Mouse (Mus musculus): ENCODE measurements around the gene Rab11fip4. TPM values are rescaled to one million over a fixed set of nuclear protein-coding genes. Genes with fewer than 3 reads are reported as not detected.

Rab11fip4 gene
- total and polyA plus RNA-seq, 2 experiments from 2014 or later: 21.7 to 80.9 TPM

GRCm38 (mm10) chr11:79670411-79670945 lies 79.5 kb downstream of the Rab11fip4 start:
- H3K4me3 ChIP-seq (ENCODE audit: low read depth, low read length): no peak overlapping the region
- WGBS: 64% methylated on average over 7 of the region's 7 CpGs
- no peaks in the 10 kb centered on the region for H3K27me3 ChIP-seq (ENCODE audit: insufficient read depth, low read length)
- ATAC-seq (no peak), DNase-seq (no peak)
- no peak overlapping the region for H3K27ac ChIP-seq (ENCODE audit: low read depth, low read length)
- no peak for TF ChIP-seq CTCF (IDR thresholded peaks at IDR 0.05; ENCODE audit: low read depth)
- H3K9ac ChIP-seq: no peak overlapping the region
- no peaks in the 10 kb centered on the region for H3K9me3 ChIP-seq (ENCODE audit: low read length)
- no peaks in the 10 kb centered on the region for H3K36me3 ChIP-seq (ENCODE audit: insufficient read depth)
- no peak overlapping the region for H3K4me2 ChIP-seq (ENCODE audit: low read depth)
- H3K4me1 ChIP-seq (ENCODE audit: insufficient read depth): peaks cover 4% of the 10 kb centered on the region; the same call in 1 of the 2 replicates

- Histone ChIP-seq H3K9me3 (ENCODE audit: low read length) (no peaks in the 10 kb centered on the region), H3K9ac (no peak overlapping the region), H3K27ac (ENCODE audit: low read depth, low read length) (no peak overlapping the region), H3K4me3 (ENCODE audit: low read depth, low read length) (no peak overlapping the region), H3K4me2 (ENCODE audit: low read depth) (no peak overlapping the region), H3K4me1 (ENCODE audit: insufficient read depth) (peaks cover 4% of the 10 kb centered on the region; the same call in 1 of the 2 replicates), H3K27me3 (ENCODE audit: insufficient read depth, low read length) (no peaks in the 10 kb centered on the region), H3K36me3 (ENCODE audit: insufficient read depth) (no peaks in the 10 kb centered on the region)
- peak; percentile 58 for TF ChIP-seq CTCF (IDR thresholded peaks at IDR 0.05; ENCODE audit: low read depth)
- WGBS: 62% methylated on average over 6 of the region's 6 CpGs
- no peak for DNase-seq
- ATAC-seq: no peak
Observed at GRCm38 (mm10) chr11:79671668-79672281, 80.8 kb downstream of the Rab11fip4 start.

- H3K4me1 ChIP-seq (ENCODE audit: insufficient read depth): peaks cover 4% of the 10 kb centered on the region; the same call in 1 of the 2 replicates
- 69% methylated on average over 5 of the region's 5 CpGs for WGBS
- no peak overlapping the region for H3K9ac ChIP-seq
- DNase-seq (no peak), ATAC-seq (no peak)
- H3K4me2 ChIP-seq (ENCODE audit: low read depth): no peak overlapping the region
- H3K36me3 ChIP-seq (ENCODE audit: insufficient read depth): no peaks in the 10 kb centered on the region
- no peaks in the 10 kb centered on the region for H3K27me3 ChIP-seq (ENCODE audit: insufficient read depth, low read length)
- no peaks in the 10 kb centered on the region for H3K9me3 ChIP-seq (ENCODE audit: low read length)
- no peak for TF ChIP-seq CTCF (IDR thresholded peaks at IDR 0.05; ENCODE audit: low read depth)
- no peak overlapping the region for H3K4me3 ChIP-seq (ENCODE audit: low read depth, low read length)
- H3K27ac ChIP-seq (ENCODE audit: low read depth, low read length): no peak overlapping the region
Observed at GRCm38 (mm10) chr11:79673072-79673471, 82.1 kb downstream of the Rab11fip4 start.

GRCm38 (mm10) chr11:79673717-79674116 lies 82.7 kb downstream of the Rab11fip4 start:
- no peaks in the 10 kb centered on the region for H3K9me3 ChIP-seq (ENCODE audit: low read length)
- no peaks in the 10 kb centered on the region for H3K27me3 ChIP-seq (ENCODE audit: insufficient read depth, low read length)
- H3K4me1 ChIP-seq (ENCODE audit: insufficient read depth): peaks cover 4% of the 10 kb centered on the region; the same call in 1 of the 2 replicates
- no peak overlapping the region for H3K4me2 ChIP-seq (ENCODE audit: low read depth)
- no peak overlapping the region for H3K4me3 ChIP-seq (ENCODE audit: low read depth, low read length)
- TF ChIP-seq CTCF (IDR thresholded peaks at IDR 0.05; ENCODE audit: low read depth): no peak
- no peaks in the 10 kb centered on the region for H3K36me3 ChIP-seq (ENCODE audit: insufficient read depth)
- ATAC-seq (no peak), DNase-seq (no peak)
- H3K27ac ChIP-seq (ENCODE audit: low read depth, low read length): no peak overlapping the region
- no peak overlapping the region for H3K9ac ChIP-seq
- 67% methylated on average over 8 of the region's 8 CpGs for WGBS

- no peak overlapping the region for H3K4me3 ChIP-seq (ENCODE audit: low read depth, low read length)
- H3K9ac ChIP-seq: no peak overlapping the region
- ATAC-seq: no peak
- DNase-seq: no peak
- peaks cover 4% of the 10 kb centered on the region; the same call in 1 of the 2 replicates for H3K4me1 ChIP-seq (ENCODE audit: insufficient read depth)
- no peak overlapping the region for H3K27ac ChIP-seq (ENCODE audit: low read depth, low read length)
- TF ChIP-seq CTCF (IDR thresholded peaks at IDR 0.05; ENCODE audit: low read depth): no peak
- no peaks in the 10 kb centered on the region for H3K9me3 ChIP-seq (ENCODE audit: low read length)
- 78% methylated on average over 3 of the region's 3 CpGs for WGBS
- H3K36me3 ChIP-seq (ENCODE audit: insufficient read depth): no peaks in the 10 kb centered on the region
- H3K27me3 ChIP-seq (ENCODE audit: insufficient read depth, low read length): no peaks in the 10 kb centered on the region
- H3K4me2 ChIP-seq (ENCODE audit: low read depth): no peak overlapping the region
Observed at GRCm38 (mm10) chr11:79674231-79674630, 83.2 kb downstream of the Rab11fip4 start.

- no peak overlapping the region for H3K4me2 ChIP-seq (ENCODE audit: low read depth)
- H3K27me3 ChIP-seq (ENCODE audit: insufficient read depth, low read length): no peaks in the 10 kb centered on the region
- no peaks in the 10 kb centered on the region for H3K36me3 ChIP-seq (ENCODE audit: insufficient read depth)
- no peak overlapping the region for H3K9ac ChIP-seq
- H3K9me3 ChIP-seq (ENCODE audit: low read length): no peaks in the 10 kb centered on the region
- TF ChIP-seq CTCF (IDR thresholded peaks at IDR 0.05; ENCODE audit: low read depth): no peak
- 73% methylated on average over 7 of the region's 7 CpGs for WGBS
- DNase-seq: no peak
- H3K4me1 ChIP-seq (ENCODE audit: insufficient read depth): peaks cover 4% of the 10 kb centered on the region; the same call in 1 of the 2 replicates
- H3K27ac ChIP-seq (ENCODE audit: low read depth, low read length): no peak overlapping the region
- ATAC-seq: 0 out of 2 replicates have a peak, but pooled peaks have one; percentile 2
- no peak overlapping the region for H3K4me3 ChIP-seq (ENCODE audit: low read depth, low read length)
Observed at GRCm38 (mm10) chr11:79674632-79675031, 83.6 kb downstream of the Rab11fip4 start.

GRCm38 (mm10) chr11:79675285-79675684 lies 84.3 kb downstream of the Rab11fip4 start:
- no peak overlapping the region for H3K27ac ChIP-seq (ENCODE audit: low read depth, low read length)
- H3K9ac ChIP-seq: no peak overlapping the region
- DNase-seq (no peak), ATAC-seq (no peak)
- no peaks in the 10 kb centered on the region for H3K9me3 ChIP-seq (ENCODE audit: low read length)
- no peak for TF ChIP-seq CTCF (IDR thresholded peaks at IDR 0.05; ENCODE audit: low read depth)
- no peak overlapping the region for H3K4me3 ChIP-seq (ENCODE audit: low read depth, low read length)
- no peaks in the 10 kb centered on the region for H3K36me3 ChIP-seq (ENCODE audit: insufficient read depth)
- H3K27me3 ChIP-seq (ENCODE audit: insufficient read depth, low read length): no peaks in the 10 kb centered on the region
- H3K4me1 ChIP-seq (ENCODE audit: insufficient read depth): peaks cover 4% of the 10 kb centered on the region; the same call in 1 of the 2 replicates
- no peak overlapping the region for H3K4me2 ChIP-seq (ENCODE audit: low read depth)
- WGBS: 77% methylated on average over 12 of the region's 12 CpGs
